Mouse (Mus musculus) heart, adult 2 months (tissue): ENCODE data around the gene Ptprd.

Source experiments
- CTCF ChIP-seq: fragments of 200-600 bp; IDR thresholded peaks from 2 replicates; pipeline ENCODE4 v1.8.1; 2022; ENCODE audit warnings: antibody characterized with exemption, mild to moderate bottlenecking, moderate library complexity
- POLR2A ChIP-seq: fragments of 200-500 bp; IDR thresholded peaks from 2 replicates; pipeline ENCODE4 v1.6.1; 2011; ENCODE audit warnings: mild to moderate bottlenecking, low read depth, low read length, control low read depth; ENCODE audit not compliant: insufficient read depth

- TF ChIP-seq POLR2A (no peak), CTCF (no peak)
These were observed 2138.5 kb downstream of the Ptprd start for GRCm38 (mm10) chr4:76073286-76073685.
